Mouse (Mus musculus): Measurements from ENCODE around the gene Pde3a.

- TF ChIP-seq CTCF (IDR thresholded peaks at IDR 0.05; ENCODE audit: control insufficient read depth, insufficient read depth, insufficient replicate concordance, low read depth, low read length) (no peak), POLR2A (IDR thresholded peaks at IDR 0.05; ENCODE audit: control insufficient read depth, low read depth, low read length) (no peak)
Measured at GRCm38 (mm10) chr6:141388104-141388503, 139.0 kb downstream of the Pde3a start.

All from testis, adult 2 months (tissue).